Mouse (Mus musculus): ENCODE results near the gene Aqp5. TPM values are rescaled to one million over a fixed set of nuclear protein-coding genes. Genes with fewer than 3 reads are reported as not detected.

Gene Aqp5
- polyA plus RNA-seq, 1 experiment from 2014 or later = 0.72 TPM

DNA sequence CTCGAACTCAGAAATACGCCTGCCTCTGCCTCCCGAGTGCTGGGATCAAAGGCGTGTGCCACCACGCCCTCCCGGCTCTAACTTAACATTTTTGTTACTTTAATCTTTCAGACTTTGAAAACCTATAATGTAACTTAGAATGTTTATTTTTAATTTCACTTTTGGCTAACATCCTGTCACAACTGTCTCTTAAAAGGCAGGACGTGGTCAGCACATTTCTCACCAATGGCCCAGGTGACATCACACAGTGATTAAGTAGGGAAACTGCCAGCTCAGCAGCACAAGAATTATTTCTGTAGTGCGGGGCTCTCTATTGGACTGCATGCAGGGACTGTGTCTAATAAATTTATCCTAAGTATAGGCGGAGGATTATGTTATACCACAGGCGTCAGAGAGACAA is 53.2 kb downstream of the Aqp5 start:
- WGBS = 74% methylated on average over 10 of the region's 10 CpGs
- H3K4me2 ChIP-seq = no peak overlapping the region
- H3K9me3 ChIP-seq (replicated peaks) = no peaks in the 10 kb centered on the region
- H3K36me3 ChIP-seq = peaks cover 25% of the 10 kb centered on the region
- H3K27ac ChIP-seq = no peak overlapping the region
- H3K27me3 ChIP-seq = no peaks in the 10 kb centered on the region
- no peak overlapping the region for H3K4me3 ChIP-seq
- H3K4me1 ChIP-seq (replicated peaks) = peaks cover 46% of the 10 kb centered on the region
- no peak overlapping the region for H3K9ac ChIP-seq
- ATAC-seq (replicated peaks; ENCODE audit: insufficient number of reproducible peaks, insufficient read depth, low FRiP score, low read depth) = no peak

Other genes starting within 250 kb of the Aqp5 start
- 14.0 and 17.8 TPM in 2 replicates for gene Fmnl3, start 220.3 kb upstream of the Aqp5 start, polyA plus RNA-seq (2015; fragmentation: Nextera tagmentation; extraction: Ambion mirVana)
- gene Tmbim6, start 197.9 kb upstream of the Aqp5 start, polyA plus RNA-seq (2015; fragmentation: Nextera tagmentation; extraction: Ambion mirVana) = 221 and 295 TPM in 2 replicates
- gene Nckap5l, start 133.0 kb upstream of the Aqp5 start, polyA plus RNA-seq (2015; fragmentation: Nextera tagmentation; extraction: Ambion mirVana) = 6.8 and 8.0 TPM in 2 replicates
- gene Bcdin3d, start 116.1 kb upstream of the Aqp5 start, polyA plus RNA-seq (2015; fragmentation: Nextera tagmentation; extraction: Ambion mirVana) = 10.8 and 11.7 TPM in 2 replicates
- 0.28 and 0.33 TPM in 2 replicates for gene Faim2, start 62.6 kb upstream of the Aqp5 start, polyA plus RNA-seq (2015; fragmentation: Nextera tagmentation; extraction: Ambion mirVana)
- gene Aqp2, start 11.7 kb upstream of the Aqp5 start, polyA plus RNA-seq (2015; fragmentation: Nextera tagmentation; extraction: Ambion mirVana) = not detected in 2 replicates
- not detected in 2 replicates for gene Aqp6, start 10.6 kb downstream of the Aqp5 start, polyA plus RNA-seq (2015; fragmentation: Nextera tagmentation; extraction: Ambion mirVana)
- 112 and 125 TPM in 2 replicates for gene Racgap1, start 60.9 kb downstream of the Aqp5 start, polyA plus RNA-seq (2015; fragmentation: Nextera tagmentation; extraction: Ambion mirVana)
- gene Asic1, start 79.6 kb downstream of the Aqp5 start, polyA plus RNA-seq (2015; fragmentation: Nextera tagmentation; extraction: Ambion mirVana) = 1.4 and 2.4 TPM in 2 replicates
- 17.7 and 24.7 TPM in 2 replicates for gene Smarcd1, start 111.3 kb downstream of the Aqp5 start, polyA plus RNA-seq (2015; fragmentation: Nextera tagmentation; extraction: Ambion mirVana)
- not detected in 2 replicates for gene Gm17349, start 114.7 kb downstream of the Aqp5 start, polyA plus RNA-seq (2015; fragmentation: Nextera tagmentation; extraction: Ambion mirVana)
- gene Gpd1, start 126.7 kb downstream of the Aqp5 start, polyA plus RNA-seq (2015; fragmentation: Nextera tagmentation; extraction: Ambion mirVana) = 1.6 and 2.2 TPM in 2 replicates
- 185 and 187 TPM in 2 replicates for gene Cox14, start 134.8 kb downstream of the Aqp5 start, polyA plus RNA-seq (2015; fragmentation: Nextera tagmentation; extraction: Ambion mirVana)
- gene Cers5, start 182.1 kb downstream of the Aqp5 start, polyA plus RNA-seq (2015; fragmentation: Nextera tagmentation; extraction: Ambion mirVana) = 47.6 and 51.1 TPM in 2 replicates